Mouse (Mus musculus) heart, embryonic 11.5 days (tissue): ENCODE measurements around the gene Mgat5. TPM values are rescaled to one million over a fixed set of nuclear protein-coding genes. Genes with fewer than 3 reads are reported as not detected.
A peak's percentile ranks its signal among the peaks of the same experiment; 100 is the strongest.

Experiments
- ATAC-seq: fragments of 200-750 bp; cut with Nextera tagmentation; replicated peaks from 2 replicates; pipeline ENCODE4 v1.8.0; 2017; ENCODE audit warnings: moderate library complexity; ENCODE audit not compliant: insufficient number of reproducible peaks, low FRiP score, low TSS enrichment
- H3K27ac ChIP-seq: fragments of 300-500 bp; sonication (generic); 2 replicates; pipeline ENCODE4 v1.5.1; 2014; ENCODE audit warnings: mild to moderate bottlenecking, low read depth, low read length
- H3K27me3 ChIP-seq: fragments of 300-500 bp; sonication (generic); 2 replicates; pipeline ENCODE4 v1.6.1; 2014; ENCODE audit warnings: mild to moderate bottlenecking, low read length, mixed read lengths; ENCODE audit not compliant: control insufficient read depth, insufficient read depth
- H3K36me3 ChIP-seq: fragments of 300-500 bp; sonication (generic); 2 replicates; pipeline ENCODE4 v1.6.1; 2014; ENCODE audit warnings: mild to moderate bottlenecking, low read length, moderate library complexity, mixed read lengths; ENCODE audit not compliant: control insufficient read depth, insufficient read depth
- H3K4me1 ChIP-seq: fragments of 300-500 bp; sonication (generic); 2 replicates; pipeline ENCODE4 v1.6.1; 2014; ENCODE audit warnings: low read length; ENCODE audit not compliant: control insufficient read depth, insufficient read depth
- H3K4me2 ChIP-seq: fragments of 300-500 bp; sonication (generic); 2 replicates; pipeline ENCODE4 v1.6.1; 2014; ENCODE audit warnings: mild to moderate bottlenecking, moderate library complexity
- H3K4me3 ChIP-seq: fragments of 300-500 bp; sonication (generic); 2 replicates; pipeline ENCODE4 v1.5.1; 2014; ENCODE audit warnings: low read depth, low read length
- H3K9ac ChIP-seq: fragments of 300-500 bp; sonication (generic); 2 replicates; pipeline ENCODE4 v1.6.1; 2014; ENCODE audit warnings: mild to moderate bottlenecking, low read depth, low read length, moderate library complexity
- H3K9me3 ChIP-seq: fragments of 300-500 bp; sonication (generic); replicated peaks from 2 replicates; pipeline ENCODE4 v1.6.1; 2016; ENCODE audit warnings: low read length; ENCODE audit not compliant: control insufficient read depth
- WGBS: fragments of 180-500 bp; shearing (Covaris S2); extraction: QIAGEN DNeasy Blood & Tissue Kit; methylation state at CpG from one replicate; pipeline ENCODE4 v1.1.7; 2014; ENCODE audit not compliant: insufficient replicate concordance; 5-methylcytosine and 5-hydroxymethylcytosine counted together
- polyA plus RNA-seq: library from polyadenylated mRNA; unstranded; fragments of >200 nt; fragmentation: Nextera tagmentation; extraction: Ambion mirVana; gene quantifications from 2 replicates; pipeline ENCODE4 v1.2.1, GENCODE M21; 2014

The Mgat5 gene
- polyA plus RNA-seq, 1 experiment from 2014 or later: 4.9 TPM

DNA sequence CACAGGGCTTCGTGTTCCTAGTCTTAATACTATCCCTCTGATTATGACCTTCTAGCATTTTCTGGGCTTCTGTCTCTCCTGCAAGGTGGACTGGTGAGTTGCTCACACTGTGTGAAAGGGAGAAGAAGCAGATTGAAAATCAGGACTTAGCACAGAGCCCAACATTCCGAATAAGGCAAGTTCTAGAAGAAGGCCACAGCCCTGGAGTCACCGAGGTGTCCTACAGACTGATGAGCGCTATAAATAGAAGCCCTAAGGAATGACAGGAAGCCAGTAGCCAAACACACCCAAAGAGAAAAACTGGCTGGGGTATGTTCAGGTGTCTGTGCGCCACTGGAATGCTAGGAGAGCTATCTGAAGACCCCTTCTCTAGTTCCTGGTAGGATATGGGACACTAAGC lies 68.5 kb downstream of the Mgat5 start:
- Histone ChIP-seq H3K4me2 (0 out of 2 replicates have a peak overlapping the region, but pooled peaks have one; percentile 16), H3K9ac (no peak overlapping the region), H3K9me3 (no peaks in the 10 kb centered on the region), H3K27ac (peak overlapping the region; percentile 82), H3K4me1 (peaks cover 12% of the 10 kb centered on the region), H3K4me3 (no peak overlapping the region), H3K36me3 (no peaks in the 10 kb centered on the region), H3K27me3 (no peaks in the 10 kb centered on the region)
- WGBS: 52% methylated on average over 5 of the region's 5 CpGs
- peak; percentile 31; the same call in 1 of the 2 replicates for ATAC-seq

- H3K27me3 ChIP-seq: no peaks in the 10 kb centered on the region
Measured at GRCm38 (mm10) chr1:127275572-127276324, 70.9 kb downstream of the Mgat5 start.

DNA sequence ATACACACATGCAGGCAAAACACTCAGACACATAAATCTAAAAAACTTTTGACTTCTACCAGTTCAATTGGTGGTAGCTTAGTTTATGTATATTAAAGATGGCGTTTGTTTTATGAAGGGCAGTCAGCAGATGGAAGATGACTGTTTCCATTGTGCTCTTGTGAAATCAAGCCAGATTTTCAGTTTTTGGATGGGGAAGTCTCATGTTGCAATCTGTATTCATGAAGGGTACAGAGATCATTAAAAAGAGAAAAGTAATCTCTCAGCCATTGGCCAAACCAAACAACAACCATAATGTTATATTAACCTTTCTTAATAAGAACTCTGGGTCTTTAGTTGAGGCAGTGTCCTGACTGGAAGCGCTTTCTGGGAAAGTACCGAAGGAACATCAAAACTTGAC lies 73.3 kb downstream of the Mgat5 start:
- Histone ChIP-seq H3K27me3 (no peaks in the 10 kb centered on the region), H3K4me2 (no peak overlapping the region), H3K4me3 (no peak overlapping the region), H3K27ac (no peak overlapping the region), H3K9me3 (no peaks in the 10 kb centered on the region), H3K4me1 (peaks cover 8% of the 10 kb centered on the region), H3K36me3 (no peaks in the 10 kb centered on the region), H3K9ac (no peak overlapping the region)
- WGBS: 88% methylated on average over 3 of the region's 3 CpGs
- no peak for ATAC-seq

More at GRCm38 (mm10) chr1:127275572-127276324, 70.9 kb downstream of the Mgat5 start:
- H3K4me1 ChIP-seq: peaks cover 12% of the 10 kb centered on the region
- H3K4me3 ChIP-seq: no peak overlapping the region
- no peak overlapping the region for H3K4me2 ChIP-seq
- H3K9ac ChIP-seq: no peak overlapping the region
- ATAC-seq: no peak
- H3K36me3 ChIP-seq: no peaks in the 10 kb centered on the region
- no peak overlapping the region for H3K27ac ChIP-seq
- 83% methylated on average over 3 of the region's 3 CpGs for WGBS
- H3K9me3 ChIP-seq: no peaks in the 10 kb centered on the region

- no peaks in the 10 kb centered on the region for H3K36me3 ChIP-seq
- no peaks in the 10 kb centered on the region for H3K27me3 ChIP-seq
- H3K4me3 ChIP-seq: no peak overlapping the region
- H3K27ac ChIP-seq: no peak overlapping the region
- H3K4me2 ChIP-seq: no peak overlapping the region
- no peak for ATAC-seq
- H3K4me1 ChIP-seq: no peaks in the 10 kb centered on the region
- WGBS: 90% methylated on average over 1 of the region's 1 CpGs
- no peak overlapping the region for H3K9ac ChIP-seq
- H3K9me3 ChIP-seq: no peaks in the 10 kb centered on the region
Measured at GRCm38 (mm10) chr1:127280256-127280655, 75.4 kb downstream of the Mgat5 start.

- ATAC-seq: no peak
Measured at GRCm38 (mm10) chr1:127284975-127285374, 80.2 kb downstream of the Mgat5 start.

DNA sequence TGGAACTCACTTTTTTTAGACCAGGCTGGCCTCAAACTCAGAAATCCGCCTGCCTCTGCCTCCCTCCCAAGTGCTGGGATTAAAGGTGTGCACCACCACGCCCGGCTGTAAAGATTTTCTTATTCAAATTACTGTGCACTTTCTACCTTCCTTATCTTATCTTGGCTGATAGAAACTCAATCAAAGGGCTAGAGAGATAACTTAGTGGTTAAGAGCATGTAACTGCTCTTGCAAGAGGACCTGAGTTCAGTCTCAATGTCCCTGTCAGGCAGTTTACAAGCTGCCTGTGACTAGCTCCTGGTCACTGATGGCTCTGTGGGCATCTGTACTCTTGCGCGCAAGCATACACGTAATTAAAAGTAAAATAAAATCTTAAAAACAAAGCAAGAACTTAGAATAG lies 82.7 kb downstream of the Mgat5 start:
- no peak for ATAC-seq
- no peak overlapping the region for H3K4me3 ChIP-seq
- no peaks in the 10 kb centered on the region for H3K4me1 ChIP-seq
- 84% methylated on average over 6 of the region's 6 CpGs for WGBS
- no peaks in the 10 kb centered on the region for H3K27me3 ChIP-seq
- no peak overlapping the region for H3K9ac ChIP-seq
- no peaks in the 10 kb centered on the region for H3K36me3 ChIP-seq
- H3K9me3 ChIP-seq: no peaks in the 10 kb centered on the region
- H3K27ac ChIP-seq: no peak overlapping the region
- no peak overlapping the region for H3K4me2 ChIP-seq

More at GRCm38 (mm10) chr1:127284975-127285374, 80.2 kb downstream of the Mgat5 start:
- H3K9ac ChIP-seq: no peak overlapping the region
- H3K27ac ChIP-seq: no peak overlapping the region
- no peak overlapping the region for H3K4me3 ChIP-seq
- no peak overlapping the region for H3K4me2 ChIP-seq
- 76% methylated on average over 3 of the region's 3 CpGs for WGBS
- H3K27me3 ChIP-seq: no peaks in the 10 kb centered on the region
- H3K4me1 ChIP-seq: no peaks in the 10 kb centered on the region
- no peaks in the 10 kb centered on the region for H3K36me3 ChIP-seq
- H3K9me3 ChIP-seq: no peaks in the 10 kb centered on the region

- 76% methylated on average over 9 of the region's 9 CpGs for WGBS
- Histone ChIP-seq H3K9me3 (no peaks in the 10 kb centered on the region), H3K9ac (no peak overlapping the region), H3K27ac (no peak overlapping the region), H3K4me3 (no peak overlapping the region), H3K36me3 (no peaks in the 10 kb centered on the region), H3K4me2 (no peak overlapping the region), H3K27me3 (no peaks in the 10 kb centered on the region), H3K4me1 (no peaks in the 10 kb centered on the region)
- no peak for ATAC-seq
Measured at GRCm38 (mm10) chr1:127290879-127291278, 86.1 kb downstream of the Mgat5 start.

DNA sequence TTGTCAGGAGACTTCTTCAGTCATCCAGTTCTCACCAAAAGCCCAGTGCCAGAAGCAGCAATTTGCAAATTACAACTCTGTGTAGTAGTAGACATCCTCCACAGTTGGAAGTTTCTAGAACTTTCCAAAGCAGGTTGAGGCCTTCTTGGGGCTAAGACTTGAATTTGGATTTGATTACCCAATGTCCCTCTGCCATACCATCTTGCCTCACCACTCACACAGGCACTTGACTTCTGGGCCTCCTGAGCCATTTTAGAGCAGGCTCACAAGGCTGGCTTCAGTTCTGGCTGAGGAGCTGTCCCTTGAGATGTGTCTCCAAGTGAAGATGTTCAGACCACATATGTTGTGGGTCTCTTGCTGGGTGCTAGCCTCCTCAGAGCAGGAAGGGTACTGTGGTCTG lies 86.9 kb downstream of the Mgat5 start:
- Histone ChIP-seq H3K9ac (no peak overlapping the region), H3K27ac (no peak overlapping the region), H3K36me3 (no peaks in the 10 kb centered on the region), H3K9me3 (no peaks in the 10 kb centered on the region), H3K27me3 (no peaks in the 10 kb centered on the region), H3K4me1 (no peaks in the 10 kb centered on the region), H3K4me2 (no peak overlapping the region), H3K4me3 (no peak overlapping the region)
- no peak for ATAC-seq

- no peak for ATAC-seq
- no peak overlapping the region for H3K4me2 ChIP-seq
- WGBS: 69% methylated on average over 5 of the region's 5 CpGs
Measured at GRCm38 (mm10) chr1:127293286-127293685, 88.5 kb downstream of the Mgat5 start.

More at GRCm38 (mm10) chr1:127293286-127293685, 88.5 kb downstream of the Mgat5 start:
- Histone ChIP-seq H3K27me3 (no peaks in the 10 kb centered on the region), H3K27ac (no peak overlapping the region), H3K4me3 (no peak overlapping the region), H3K4me1 (no peaks in the 10 kb centered on the region), H3K9me3 (no peaks in the 10 kb centered on the region), H3K36me3 (no peaks in the 10 kb centered on the region), H3K9ac (no peak overlapping the region)
